Mouse (Mus musculus) MEL (cell line): Measurements from ENCODE around the gene Pdia6.

Experiments
- CTCF ChIP-seq, 3 experiments: IDR thresholded peaks in 2 of 3; conservative IDR thresholded peaks in 1 of 3; 2 replicates each; pipeline ENCODE4 v1.5.1; 2011 to 2012; ENCODE audit warnings: low read length in 3 of 3, low read depth in 2 of 3, mild to moderate bottlenecking in 2 of 3, improper control_type of control experiment in 1 of 3, inconsistent platforms in 1 of 3, mixed read lengths in 1 of 3, moderate library complexity in 1 of 3; ENCODE audit not compliant: control insufficient read depth in 1 of 3, insufficient read depth in 1 of 3, poor library complexity in 1 of 3, severe bottlenecking in 1 of 3
- GATA1 ChIP-seq: IDR thresholded peaks from 2 replicates; pipeline ENCODE4 v1.6.1; 2011; ENCODE audit warnings: low read depth, low read length, improper control_type of control experiment
- POLR2A ChIP-seq, 2 experiments: IDR thresholded peaks; 2 replicates each; pipeline ENCODE4 v1.6.1; 2011 to 2012; ENCODE audit warnings: low read length in 2 of 2, mild to moderate bottlenecking in 2 of 2, control low read depth in 1 of 2, improper control_type of control experiment in 1 of 2, low read depth in 1 of 2, moderate library complexity in 1 of 2; ENCODE audit not compliant: control insufficient read depth in 1 of 2, insufficient read depth in 1 of 2, poor library complexity in 1 of 2
- USF1 ChIP-seq: IDR thresholded peaks from 2 replicates; pipeline ENCODE4 v1.6.1; 2014; ENCODE audit warnings: low read depth, mild to moderate bottlenecking, inconsistent platforms, low read length, improper control_type of control experiment, moderate library complexity
- ZMIZ1 ChIP-seq: IDR thresholded peaks from 2 replicates; pipeline ENCODE4 v1.6.1; 2012; ENCODE audit warnings: low read depth, mild to moderate bottlenecking, inconsistent platforms, low read length, improper control_type of control experiment, moderate library complexity

DNA sequence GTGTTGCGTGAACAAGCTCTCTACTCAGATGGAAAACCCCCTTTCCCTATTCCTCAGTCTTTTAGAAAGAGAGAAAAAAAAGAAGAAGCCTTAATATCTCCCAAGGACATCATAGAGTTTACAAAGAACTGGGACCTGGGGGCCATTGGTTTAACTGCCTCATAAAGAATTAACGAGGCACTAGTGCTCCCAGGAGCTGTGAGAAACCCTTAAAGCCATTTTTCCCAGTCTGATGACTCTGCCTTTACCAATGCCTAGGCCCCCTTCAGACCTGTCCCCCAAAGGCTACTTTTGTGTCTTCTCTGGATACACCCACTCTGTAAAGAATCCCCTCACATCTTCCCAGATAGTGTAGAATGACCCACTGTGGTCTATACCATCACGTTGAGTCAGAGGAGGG lies 43.3 kb upstream of the Pdia6 start:
- TF ChIP-seq CTCF (IDR thresholded peaks at IDR 0.05 in 2 of 3, conservative IDR thresholded peaks at IDR 0.05 in 1 of 3; ENCODE audit: control insufficient read depth in 1 of 3, insufficient read depth in 1 of 3, low read depth in 2 of 3, low read length in 3 of 3, poor library complexity in 1 of 3, severe bottlenecking in 1 of 3) (no peak), POLR2A (IDR thresholded peaks at IDR 0.05; ENCODE audit: control insufficient read depth in 1 of 2, insufficient read depth in 1 of 2, low read depth in 1 of 2, low read length in 2 of 2, poor library complexity in 1 of 2) (no peak), ZMIZ1 (no peak), GATA1 (no peak), USF1 (no peak)
